Mouse (Mus musculus) hindbrain, embryonic 10.5 days (tissue): ENCODE measurements around the gene 4930503B20Rik. TPM values are rescaled to one million over a fixed set of nuclear protein-coding genes. Genes with fewer than 3 reads are reported as not detected.

Experiments used
- DNase-seq: peaks from one replicate; pipeline ENCODE4 v3.0.0-alpha.2; 2017; ENCODE audit warnings: low spot score
- H3K27ac ChIP-seq: fragments of 300-500 bp; sonication (generic); 2 replicates; pipeline ENCODE4 v1.5.1; 2016; ENCODE audit warnings: mild to moderate bottlenecking, moderate library complexity
- H3K27me3 ChIP-seq: fragments of 300-500 bp; sonication (generic); 2 replicates; pipeline ENCODE4 v1.6.1; 2016; ENCODE audit warnings: mild to moderate bottlenecking; ENCODE audit not compliant: poor library complexity, insufficient read depth, severe bottlenecking
- H3K36me3 ChIP-seq: fragments of 300-500 bp; sonication (generic); 2 replicates; pipeline ENCODE4 v1.6.1; 2016; ENCODE audit warnings: mild to moderate bottlenecking, moderate library complexity
- H3K4me1 ChIP-seq: fragments of 300-500 bp; sonication (generic); replicated peaks from 2 replicates; pipeline ENCODE4 v1.6.1; 2016; ENCODE audit warnings: mild to moderate bottlenecking
- H3K4me3 ChIP-seq: fragments of 300-500 bp; sonication (generic); 2 replicates; pipeline ENCODE4 v1.5.1; 2016; ENCODE audit warnings: mild to moderate bottlenecking, moderate library complexity
- H3K9me3 ChIP-seq: fragments of 300-500 bp; sonication (generic); 2 replicates; pipeline ENCODE4 v1.6.1; 2016; ENCODE audit warnings: mild to moderate bottlenecking, moderate library complexity
- WGBS: fragments of 180-500 bp; shearing (Covaris S2); methylation state at CpG from one replicate; pipeline ENCODE4 v1.1.7; 2016; 5-methylcytosine and 5-hydroxymethylcytosine counted together
- polyA plus RNA-seq: library from polyadenylated mRNA; unstranded; fragments of >200 nt; fragmentation: Nextera tagmentation; extraction: Ambion mirVana; gene quantifications from 2 replicates; pipeline ENCODE4 v1.2.1, GENCODE M21; 2016

Gene 4930503B20Rik
- polyA plus RNA-seq, 1 experiment from 2014 or later = not detected

DNA sequence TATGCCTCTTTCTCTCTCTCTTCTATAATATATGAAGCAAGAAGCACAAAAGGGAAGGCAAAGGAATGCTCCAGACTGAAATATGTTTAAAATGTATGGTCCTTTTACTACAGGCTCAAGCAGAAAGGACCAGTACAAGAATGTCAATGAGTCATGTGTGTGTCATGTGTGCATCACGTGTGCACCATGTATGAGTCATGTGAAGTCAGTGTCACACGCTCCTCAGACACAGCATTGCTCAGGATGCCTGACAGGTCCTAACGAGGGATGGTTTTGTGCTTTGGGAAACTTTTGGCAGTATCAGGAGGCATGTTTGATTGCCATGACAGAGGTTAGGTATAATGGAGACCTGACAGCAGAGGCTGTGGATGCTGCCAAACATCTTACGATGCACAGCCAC is 25.1 kb upstream of the 4930503B20Rik start:
- Histone ChIP-seq H3K36me3 (no peaks in the 10 kb centered on the region), H3K9me3 (no peaks in the 10 kb centered on the region), H3K27ac (no peak overlapping the region), H3K27me3 (no peaks in the 10 kb centered on the region), H3K4me1 (no peaks in the 10 kb centered on the region), H3K4me3 (no peak overlapping the region)
- 90% methylated on average over 4 of the region's 4 CpGs for WGBS
- no peak for DNase-seq

DNA sequence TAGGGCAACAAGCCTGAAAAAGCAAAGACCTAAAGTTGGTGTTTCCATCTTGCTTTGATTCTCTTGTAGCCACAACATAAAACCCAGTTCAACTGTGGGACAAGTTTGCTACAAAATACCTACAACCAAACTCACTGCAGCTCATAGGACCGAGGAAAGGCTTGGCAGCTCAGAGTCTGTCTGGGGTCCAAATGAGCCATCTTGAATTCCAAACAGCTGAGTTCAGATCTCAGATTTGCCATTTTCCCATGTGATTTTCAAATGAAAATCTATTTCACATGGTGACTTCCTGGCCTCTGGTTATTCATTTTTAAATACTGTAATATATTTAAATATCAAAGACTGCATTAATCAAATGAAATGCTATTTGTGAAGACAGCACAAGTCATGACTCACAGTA is 24.0 kb upstream of the 4930503B20Rik start:
- 85% methylated on average over 1 of the region's 1 CpGs for WGBS
- H3K4me3 ChIP-seq = no peak overlapping the region
- H3K4me1 ChIP-seq = no peaks in the 10 kb centered on the region
- no peak overlapping the region for H3K27ac ChIP-seq
- H3K9me3 ChIP-seq = no peaks in the 10 kb centered on the region
- DNase-seq = no peak
- H3K27me3 ChIP-seq = no peaks in the 10 kb centered on the region
- H3K36me3 ChIP-seq = no peaks in the 10 kb centered on the region

DNA sequence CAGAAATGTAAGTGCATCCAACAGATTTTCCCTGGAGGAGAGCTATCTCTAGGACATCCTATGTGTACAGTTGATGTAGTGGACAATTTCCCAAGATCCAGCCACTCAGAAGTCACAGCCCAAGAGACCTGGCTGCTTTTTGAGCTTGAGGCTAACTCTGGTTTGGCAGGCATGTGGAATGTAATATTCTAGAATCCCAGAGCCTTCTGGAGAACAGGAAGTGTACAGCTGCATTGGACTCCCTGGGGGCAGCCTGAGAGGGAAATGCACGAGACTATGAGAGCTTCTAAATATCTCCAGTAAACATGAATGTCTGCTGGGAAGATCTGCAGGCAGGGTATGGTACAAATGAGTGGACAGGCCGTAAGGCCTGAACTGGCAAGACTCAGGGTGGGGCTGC is 20.0 kb upstream of the 4930503B20Rik start:
- Histone ChIP-seq H3K27ac (no peak overlapping the region), H3K4me3 (no peak overlapping the region), H3K9me3 (no peaks in the 10 kb centered on the region), H3K36me3 (no peaks in the 10 kb centered on the region), H3K27me3 (no peaks in the 10 kb centered on the region), H3K4me1 (no peaks in the 10 kb centered on the region)
- WGBS = 68% methylated on average over 2 of the region's 2 CpGs
- no peak for DNase-seq

DNA sequence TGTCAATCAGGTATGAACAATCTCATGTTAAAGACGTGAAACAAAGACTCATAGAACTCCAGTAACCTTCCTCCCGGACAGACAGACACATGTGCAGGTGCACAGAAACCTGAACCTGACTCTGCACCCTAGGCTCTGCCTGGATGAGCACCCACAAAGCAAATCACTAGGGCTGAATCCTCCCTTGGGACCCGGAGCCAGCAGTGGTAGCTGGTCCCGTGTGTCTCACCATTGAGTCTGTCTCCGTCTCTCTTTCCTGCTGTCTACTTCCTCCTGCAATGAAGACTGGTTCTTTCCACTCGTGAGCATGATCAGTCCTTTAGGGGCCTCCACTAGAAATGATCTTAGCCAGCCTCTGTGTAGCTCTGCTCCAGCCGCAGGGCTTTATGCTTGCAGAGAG is 10.8 kb upstream of the 4930503B20Rik start:
- no peak for DNase-seq
- Histone ChIP-seq H3K36me3 (no peaks in the 10 kb centered on the region), H3K9me3 (no peaks in the 10 kb centered on the region), H3K27me3 (no peaks in the 10 kb centered on the region), H3K4me1 (0 out of 2 replicates have a peak, but pooled peaks cover 3% of the 10 kb centered on the region), H3K4me3 (no peak overlapping the region), H3K27ac (no peak overlapping the region)
- 83% methylated on average over 7 of the region's 7 CpGs for WGBS

DNA sequence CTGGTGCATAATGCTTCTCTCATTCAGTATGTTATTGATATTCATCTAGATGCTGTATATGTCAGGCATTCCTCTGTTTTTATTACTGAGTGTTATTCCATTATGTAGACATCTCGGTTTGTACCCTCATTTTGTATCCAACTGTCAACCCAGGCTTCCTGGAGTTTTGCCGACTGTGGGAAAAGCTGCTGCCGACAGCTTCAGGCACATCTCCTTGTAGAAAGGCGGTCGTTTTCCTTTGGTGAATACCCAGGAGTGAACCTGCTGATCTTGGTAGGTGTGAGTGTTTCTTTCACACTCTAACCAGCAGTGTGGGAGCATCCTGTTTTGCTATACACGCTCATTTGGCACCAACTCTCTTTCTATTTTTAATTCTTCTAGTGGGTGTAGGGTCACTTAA is 9.9 kb upstream of the 4930503B20Rik start:
- no peak for DNase-seq
- H3K9me3 ChIP-seq = no peaks in the 10 kb centered on the region
- no peak overlapping the region for H3K27ac ChIP-seq
- 79% methylated on average over 6 of the region's 6 CpGs for whole genome bisulfite sequencing
- 0 out of 2 replicates have a peak, but pooled peaks cover 3% of the 10 kb centered on the region for H3K4me1 ChIP-seq
- H3K4me3 ChIP-seq = no peak overlapping the region
- H3K36me3 ChIP-seq = no peaks in the 10 kb centered on the region
- no peaks in the 10 kb centered on the region for H3K27me3 ChIP-seq

DNA sequence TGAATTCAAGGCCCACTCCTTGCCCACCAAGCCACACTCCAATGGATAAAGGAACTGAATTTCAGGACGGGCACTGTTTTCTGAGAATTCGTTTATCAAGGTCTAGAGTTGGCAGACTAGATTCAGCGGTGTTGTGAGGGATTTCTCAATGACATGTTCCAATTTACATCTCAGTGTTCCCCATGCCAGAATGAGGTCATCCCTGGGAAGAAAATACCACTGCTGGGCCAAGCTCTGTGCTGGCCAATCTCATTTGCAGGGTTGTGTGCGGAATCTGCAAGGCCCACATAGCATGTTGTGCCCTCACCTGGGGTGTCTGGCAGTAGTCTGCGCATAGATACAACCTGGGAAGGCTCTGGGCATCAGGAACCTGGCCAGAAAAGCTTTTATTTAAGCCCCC is 8.2 kb upstream of the 4930503B20Rik start:
- Histone ChIP-seq H3K4me1 (0 out of 2 replicates have a peak, but pooled peaks cover 6% of the 10 kb centered on the region), H3K36me3 (no peaks in the 10 kb centered on the region), H3K9me3 (no peaks in the 10 kb centered on the region), H3K27ac (no peak overlapping the region), H3K27me3 (no peaks in the 10 kb centered on the region), H3K4me3 (no peak overlapping the region)
- WGBS = 93% methylated on average over 5 of the region's 5 CpGs
- no peak for DNase-seq

DNA sequence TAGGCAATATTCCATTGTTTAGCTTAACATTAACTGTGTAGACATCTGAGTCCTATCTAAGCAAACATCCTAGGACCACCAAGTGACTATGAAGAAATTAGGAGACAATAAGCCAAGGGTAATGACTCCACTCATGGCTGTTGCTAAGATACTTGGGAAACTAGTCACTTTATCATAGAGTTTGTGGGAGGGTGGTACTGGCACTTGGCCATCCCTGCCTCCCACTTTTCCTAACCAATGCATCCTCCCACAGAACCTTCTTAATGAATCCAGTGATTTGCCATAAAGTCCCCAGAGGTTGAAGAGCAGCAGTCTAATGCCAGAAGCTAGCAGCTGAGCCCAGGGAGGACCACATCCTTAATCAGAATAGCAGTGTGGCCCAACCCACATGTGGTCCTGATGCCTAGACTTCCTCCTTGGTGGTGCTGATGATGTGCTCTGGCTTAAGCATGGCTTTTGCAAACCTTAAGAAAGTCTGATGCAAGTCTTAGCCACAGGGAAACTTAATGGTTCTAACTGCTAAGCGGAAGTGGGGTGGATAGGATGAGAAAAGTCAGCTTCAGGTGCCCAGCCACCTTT is 7.0 kb upstream of the 4930503B20Rik start:
- no peaks in the 10 kb centered on the region for H3K9me3 ChIP-seq
- no peaks in the 10 kb centered on the region for H3K27me3 ChIP-seq
- H3K36me3 ChIP-seq = no peaks in the 10 kb centered on the region
- no peak overlapping the region for H3K27ac ChIP-seq
- WGBS = 92% methylated on average over 1 of the region's 1 CpGs
- H3K4me1 ChIP-seq = 0 out of 2 replicates have a peak, but pooled peaks cover 6% of the 10 kb centered on the region
- no peak for DNase-seq
- H3K4me3 ChIP-seq = no peak overlapping the region

DNA sequence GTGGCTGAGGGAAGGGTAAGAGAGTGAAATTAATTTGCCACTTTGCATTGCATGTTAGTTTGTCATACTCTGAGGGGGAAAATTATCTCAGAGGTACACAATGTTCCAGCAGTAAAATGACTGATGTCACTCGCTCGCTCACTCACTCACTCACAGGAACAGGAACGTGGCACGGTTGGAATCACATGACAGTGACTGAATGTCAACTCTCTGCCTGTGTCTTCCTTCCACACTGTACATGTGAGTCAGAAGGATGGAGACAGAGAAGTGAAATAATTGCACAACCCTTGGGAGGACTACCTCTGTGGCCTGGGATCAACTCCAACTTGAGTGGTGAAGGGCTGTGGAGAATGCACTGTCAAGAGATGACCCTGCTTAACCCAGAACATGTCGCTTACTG is 6.3 kb upstream of the 4930503B20Rik start:
- 94% methylated on average over 5 of the region's 5 CpGs for WGBS
- 0 out of 2 replicates have a peak, but pooled peaks cover 6% of the 10 kb centered on the region for H3K4me1 ChIP-seq
- no peak overlapping the region for H3K27ac ChIP-seq
- no peak for DNase-seq
- no peak overlapping the region for H3K4me3 ChIP-seq
- H3K27me3 ChIP-seq = no peaks in the 10 kb centered on the region
- no peaks in the 10 kb centered on the region for H3K9me3 ChIP-seq
- no peaks in the 10 kb centered on the region for H3K36me3 ChIP-seq

DNA sequence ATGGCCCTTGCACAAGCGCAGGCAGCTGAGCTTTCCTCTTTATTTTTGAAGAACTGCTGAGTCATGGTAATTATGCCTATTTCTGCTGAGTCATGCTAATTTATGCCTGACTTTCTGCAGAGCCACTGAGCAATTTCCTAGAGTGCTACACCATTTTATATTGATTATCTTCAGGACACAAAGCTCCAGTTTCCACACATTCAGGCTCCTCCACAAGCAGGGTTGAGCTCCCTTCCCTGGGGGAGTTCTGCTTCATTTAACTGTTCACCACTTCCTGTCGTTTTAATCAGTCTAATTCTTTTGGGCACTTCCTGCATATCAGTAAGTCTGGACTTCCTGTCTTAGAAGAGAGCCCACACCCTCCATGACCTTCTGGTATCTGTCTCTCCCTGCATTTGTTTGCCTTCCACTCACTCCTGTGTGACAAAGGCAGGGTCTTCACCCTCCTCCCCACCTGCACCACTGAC is 4.0 kb upstream of the 4930503B20Rik start:
- H3K4me1 ChIP-seq = 0 out of 2 replicates have a peak, but pooled peaks cover 3% of the 10 kb centered on the region
- no peaks in the 10 kb centered on the region for H3K9me3 ChIP-seq
- H3K27ac ChIP-seq = no peak overlapping the region
- DNase-seq = no peak
- 72% methylated on average over 2 of the region's 2 CpGs for WGBS
- H3K36me3 ChIP-seq = no peaks in the 10 kb centered on the region
- no peak overlapping the region for H3K4me3 ChIP-seq
- no peaks in the 10 kb centered on the region for H3K27me3 ChIP-seq

DNA sequence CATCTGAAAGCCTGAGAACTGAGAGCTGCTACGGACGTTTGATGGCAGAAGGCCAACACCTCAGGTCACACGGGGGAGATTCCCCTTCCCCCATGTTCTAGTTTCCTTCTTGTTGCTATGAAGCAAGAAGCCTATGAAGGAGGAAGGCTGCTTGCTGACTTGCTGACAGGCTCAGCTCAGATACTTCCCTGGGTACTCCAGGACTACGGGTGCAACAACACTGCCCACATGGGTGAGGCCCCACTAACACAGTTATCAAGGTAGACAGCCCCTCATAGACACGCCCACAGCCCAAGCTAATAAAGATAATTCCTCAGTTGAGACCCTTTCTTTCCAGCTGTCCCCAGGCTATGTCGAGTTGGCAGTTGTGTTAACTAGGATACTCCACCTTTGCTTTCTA is 2.6 kb upstream of the 4930503B20Rik start:
- Histone ChIP-seq H3K4me1 (0 out of 2 replicates have a peak, but pooled peaks cover 3% of the 10 kb centered on the region), H3K4me3 (no peak overlapping the region), H3K27ac (no peak overlapping the region), H3K36me3 (no peaks in the 10 kb centered on the region), H3K9me3 (no peaks in the 10 kb centered on the region), H3K27me3 (no peaks in the 10 kb centered on the region)
- 84% methylated on average over 6 of the region's 6 CpGs for WGBS
- DNase-seq = no peak

DNA sequence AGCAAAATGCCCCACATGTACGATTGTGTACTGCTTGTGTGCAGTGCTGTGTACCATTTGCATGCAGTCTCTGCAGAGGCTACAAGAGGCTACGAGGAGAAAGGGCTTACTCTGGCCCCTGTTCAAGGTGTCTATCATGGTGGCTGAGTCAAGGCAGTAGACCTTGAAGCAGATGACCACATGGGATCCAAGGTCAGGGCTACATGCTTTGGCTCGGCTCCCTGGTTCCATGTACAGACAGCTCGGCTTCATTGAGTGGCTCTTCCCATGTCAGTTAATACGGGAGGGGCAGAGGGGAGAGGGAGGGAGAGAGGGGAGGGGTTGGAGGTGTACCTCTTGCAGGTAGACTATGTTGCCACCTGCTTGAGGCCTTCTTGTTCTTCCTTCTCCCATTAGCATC is 1.3 kb upstream of the 4930503B20Rik start:
- Histone ChIP-seq H3K27ac (no peak overlapping the region), H3K4me1 (0 out of 2 replicates have a peak, but pooled peaks cover 3% of the 10 kb centered on the region), H3K4me3 (no peak overlapping the region), H3K36me3 (no peaks in the 10 kb centered on the region), H3K9me3 (no peaks in the 10 kb centered on the region), H3K27me3 (no peaks in the 10 kb centered on the region)
- no peak for DNase-seq
- WGBS = 89% methylated on average over 5 of the region's 5 CpGs

DNA sequence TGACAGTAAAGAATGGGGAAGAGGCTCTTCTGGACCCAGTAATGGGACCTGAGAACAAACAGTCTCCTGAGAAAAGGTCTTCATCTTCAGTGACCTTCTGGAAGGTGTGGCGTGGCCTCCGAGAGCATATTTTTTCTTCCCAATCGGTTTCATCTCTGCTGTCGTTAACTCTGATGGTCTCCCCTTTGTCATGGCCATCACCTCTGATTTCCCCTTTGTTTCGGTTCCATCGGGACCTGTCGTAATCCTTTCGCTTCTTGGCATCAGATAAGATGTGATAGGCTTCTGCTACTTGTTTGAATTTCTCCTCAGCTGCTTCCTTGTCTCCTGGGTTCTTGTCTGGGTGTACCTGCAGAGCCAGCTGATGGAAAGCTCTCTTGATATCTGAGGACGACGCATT is 401 bp downstream of the 4930503B20Rik start:
- H3K4me1 ChIP-seq = 0 out of 2 replicates have a peak, but pooled peaks cover 3% of the 10 kb centered on the region
- H3K36me3 ChIP-seq = no peaks in the 10 kb centered on the region
- WGBS = 92% methylated on average over 10 of the region's 10 CpGs
- DNase-seq = no peak
- H3K4me3 ChIP-seq = no peak overlapping the region
- H3K9me3 ChIP-seq = no peaks in the 10 kb centered on the region
- no peaks in the 10 kb centered on the region for H3K27me3 ChIP-seq
- no peak overlapping the region for H3K27ac ChIP-seq

DNA sequence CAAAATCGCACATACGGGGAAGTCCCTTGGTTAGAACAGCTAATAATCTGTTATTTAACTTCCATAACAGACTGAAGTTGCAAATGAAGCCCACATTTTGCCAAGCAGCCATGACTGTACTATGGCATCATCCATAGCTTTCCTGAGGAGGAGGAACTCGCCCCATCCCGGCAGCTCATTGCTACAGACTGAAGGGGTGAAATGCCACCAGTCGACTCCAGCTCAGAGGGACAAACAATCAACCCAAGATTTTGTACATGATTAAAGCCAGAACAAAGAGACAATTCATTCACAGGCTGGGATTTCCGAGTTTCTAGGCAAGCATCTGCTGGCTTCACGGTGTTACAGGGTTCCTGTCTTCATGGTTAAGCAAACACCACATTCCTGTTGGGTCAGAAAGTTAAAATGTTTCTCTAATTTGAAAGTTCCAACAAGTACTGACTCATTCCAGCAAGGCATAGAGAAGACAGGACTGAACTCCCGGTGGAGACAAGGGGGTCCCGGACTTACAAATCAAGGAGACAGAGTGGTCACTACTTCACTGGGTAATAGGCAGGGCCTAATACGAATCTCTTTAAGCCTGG is 1.7 kb downstream of the 4930503B20Rik start:
- no peaks in the 10 kb centered on the region for H3K27me3 ChIP-seq
- no peak overlapping the region for H3K27ac ChIP-seq
- H3K4me3 ChIP-seq = no peak overlapping the region
- H3K4me1 ChIP-seq = no peaks in the 10 kb centered on the region
- no peaks in the 10 kb centered on the region for H3K9me3 ChIP-seq
- H3K36me3 ChIP-seq = no peaks in the 10 kb centered on the region
- WGBS = 77% methylated on average over 10 of the region's 10 CpGs
- DNase-seq = no peak
